Mouse (Mus musculus) regulatory T cell (primary cell): ENCODE measurements around the gene Olfr1089.

Experiments
- in situ Hi-C: fragments of 300-600 bp; cut with MboI, MseI; formaldehyde crosslinking; loops from one replicate; pipeline ENCODE4 v1.15.1; 2025; ENCODE audit warnings: high pct_unique_total_duplicates

Olfr1089 gene

DNA sequence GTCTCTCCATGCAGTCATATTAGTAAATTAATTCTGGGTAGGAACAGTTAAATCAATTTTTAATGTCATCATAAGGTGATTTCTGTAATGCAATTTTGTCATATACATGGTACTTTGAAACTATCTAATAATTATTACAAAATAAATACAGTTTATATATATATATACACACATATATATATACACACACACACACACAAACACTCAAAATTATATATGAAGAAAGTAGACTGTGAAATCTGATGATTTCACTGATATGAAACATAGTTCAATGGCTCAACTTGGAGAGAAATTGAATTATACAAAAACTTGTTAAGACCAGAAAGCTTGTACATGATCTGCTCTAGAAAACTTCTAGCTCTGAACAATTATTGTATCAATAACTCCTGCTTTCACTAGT is at the start of gene Olfr1089:
Olfr1089 (minus strand) TSS at position 101 of the 400 bp plus-strand sequence.
- in situ Hi-C loops = no loop called here

- in situ Hi-C loops = no loop called here
Measured at GRCm38 (mm10) chr2:86782179-86782578, 48.7 kb upstream of the Olfr1089 start, which contains the start of gene Olfr1093. Olfr1093 (plus strand) TSS chr2:86782479.

DNA sequence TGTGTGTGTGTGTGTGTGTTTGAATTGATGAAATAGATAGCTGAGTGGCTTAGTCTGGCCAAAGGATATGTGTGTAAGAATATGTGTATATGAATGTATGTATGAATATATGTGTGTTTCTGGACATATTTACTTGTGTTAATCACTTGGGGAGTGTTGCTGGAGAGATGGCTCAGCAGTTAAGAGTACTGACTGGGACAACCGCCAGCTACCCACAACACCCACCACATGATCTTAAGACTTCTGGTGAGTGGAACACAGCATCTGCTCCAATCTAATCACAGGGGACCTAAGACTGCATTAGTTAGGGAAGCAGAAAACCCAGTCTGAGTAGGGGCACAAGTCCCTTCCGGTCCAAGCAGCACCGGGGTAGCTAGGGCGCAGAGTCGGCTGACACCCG is 27.5 kb upstream of the Olfr1089 start:
- in situ Hi-C loops = no loop called here

GRCm38 (mm10) chr2:86758893-86759292 is 25.4 kb upstream of the Olfr1089 start, which contains the start of gene Olfr1090:
Olfr1090 (minus strand) TSS chr2:86758993.
- in situ Hi-C loops = no loop called here

GRCm38 (mm10) chr2:86698295-86698694 is 35.2 kb downstream of the Olfr1089 start, which contains the start of gene Olfr1087:
Olfr1087 (minus strand) TSS chr2:86698395.
- in situ Hi-C loops = no loop called here
